Mouse (Mus musculus) forebrain, postnatal 0 days (tissue): ENCODE data around the gene Olfr1015. TPM values are rescaled to one million over a fixed set of nuclear protein-coding genes. Genes with fewer than 3 reads are reported as not detected.

Experiments used
- ATAC-seq: fragments of 200-750 bp; cut with Nextera tagmentation; 2 replicates; pipeline ENCODE4 v1.8.0; 2017; ENCODE audit warnings: mild to moderate bottlenecking, moderate library complexity
- DNase-seq: peaks from one replicate; pipeline ENCODE4 v3.0.0-alpha.2; 2015
- H3K27ac ChIP-seq: fragments of 300-500 bp; sonication (generic); 2 replicates; pipeline ENCODE4 v1.5.1; 2014; ENCODE audit warnings: low read depth, mild to moderate bottlenecking, antibody characterized with exemption, low read length, moderate library complexity, mixed read lengths
- H3K27me3 ChIP-seq: fragments of 300-500 bp; sonication (generic); 2 replicates; pipeline ENCODE4 v1.6.1; 2014; ENCODE audit warnings: mild to moderate bottlenecking, low read length, mixed read lengths; ENCODE audit not compliant: insufficient read depth
- H3K36me3 ChIP-seq: fragments of 300-500 bp; sonication (generic); 2 replicates; pipeline ENCODE4 v1.6.1; 2014; ENCODE audit warnings: mild to moderate bottlenecking, moderate library complexity; ENCODE audit not compliant: insufficient read depth
- H3K4me1 ChIP-seq: fragments of 300-500 bp; sonication (generic); 2 replicates; pipeline ENCODE4 v1.6.1; 2014; ENCODE audit warnings: antibody characterized with exemption; ENCODE audit not compliant: insufficient read depth
- H3K4me2 ChIP-seq: fragments of 300-500 bp; sonication (generic); 2 replicates; pipeline ENCODE4 v1.6.1; 2014; ENCODE audit warnings: low read depth, mild to moderate bottlenecking, moderate library complexity
- H3K4me3 ChIP-seq: fragments of 300-500 bp; sonication (generic); 2 replicates; pipeline ENCODE4 v1.5.1; 2014; ENCODE audit warnings: low read depth, low read length, mixed read lengths
- H3K9ac ChIP-seq: fragments of 300-500 bp; sonication (generic); 2 replicates; pipeline ENCODE4 v1.6.1; 2014; ENCODE audit warnings: mild to moderate bottlenecking
- H3K9me3 ChIP-seq: fragments of 300-500 bp; sonication (generic); 2 replicates; pipeline ENCODE4 v1.6.1; 2016; ENCODE audit warnings: low read length
- CTCF ChIP-seq: sonication (generic); IDR thresholded peaks from 2 replicates; pipeline ENCODE4 v1.5.1; 2016; ENCODE audit warnings: antibody characterized with exemption, control low read depth, low read depth
- WGBS: fragments of 180-500 bp; shearing (Covaris S2); extraction: QIAGEN DNeasy Blood & Tissue Kit; methylation state at CpG from one replicate; pipeline ENCODE4 v1.1.7; 2014; 5-methylcytosine and 5-hydroxymethylcytosine counted together
- polyA plus RNA-seq: library from polyadenylated mRNA; unstranded; fragments of >200 nt; fragmentation: Nextera tagmentation; extraction: Ambion mirVana; gene quantifications from 2 replicates; pipeline ENCODE4 v1.2.1, GENCODE M21; 2015
- total RNA-seq: library from RNA; depleted of rRNA; stranded (reverse); fragments of >200 nt; gene quantifications from 2 replicates; pipeline ENCODE4 v1.2.3, GENCODE M21; 2014; rRNA removed

The Olfr1015 gene
- total RNA-seq (0.08 TPM in 1 of 2 replicates, not detected in the other), polyA plus RNA-seq (not detected in 2 replicates)

- H3K36me3 ChIP-seq, result no peaks in the 10 kb centered on the region
- no peak within 1 kb of the TSS for H3K9ac ChIP-seq
- TF ChIP-seq CTCF, result no peak
- ATAC-seq, result no peak
- H3K27me3 ChIP-seq, result no peaks in the 10 kb centered on the region
- H3K4me1 ChIP-seq, result no peaks in the 10 kb centered on the region
- no peak within 1 kb of the TSS for H3K4me3 ChIP-seq
- no peaks in the 10 kb centered on the region for H3K9me3 ChIP-seq
- H3K4me2 ChIP-seq, result no peak within 1 kb of the TSS
- no peak within 1 kb of the TSS for H3K27ac ChIP-seq
- DNase-seq, result no peak
These were observed at the start of gene Olfr1015 for GRCm38 (mm10) chr2:85781717-85782116. Olfr1015 (plus strand) TSS chr2:85782017.

- Histone ChIP-seq H3K27me3 (no peaks in the 10 kb centered on the region), H3K4me3 (no peak overlapping the region), H3K4me1 (no peaks in the 10 kb centered on the region), H3K4me2 (no peak overlapping the region), H3K36me3 (no peaks in the 10 kb centered on the region), H3K27ac (no peak overlapping the region), H3K9me3 (no peaks in the 10 kb centered on the region), H3K9ac (no peak overlapping the region)
- no peak for TF ChIP-seq CTCF
- DNase-seq (no peak), ATAC-seq (no peak)
- WGBS, result 80% methylated on average over 4 of the region's 4 CpGs
These were observed 28.0 kb upstream of the Olfr1015 start for GRCm38 (mm10) chr2:85753822-85754221.

- Histone ChIP-seq H3K9me3 (no peaks in the 10 kb centered on the region), H3K9ac (no peak within 1 kb of the TSS), H3K4me3 (no peak within 1 kb of the TSS), H3K27ac (no peak within 1 kb of the TSS), H3K27me3 (no peaks in the 10 kb centered on the region), H3K4me1 (no peaks in the 10 kb centered on the region), H3K4me2 (no peak within 1 kb of the TSS), H3K36me3 (no peaks in the 10 kb centered on the region)
- DNase-seq (no peak), ATAC-seq (no peak)
- no peak for TF ChIP-seq CTCF
- WGBS, result 59% methylated on average over 1 of the region's 1 CpGs
These were observed 19.2 kb upstream of the Olfr1015 start, which contains the start of gene Olfr1012 for GRCm38 (mm10) chr2:85762666-85763065. Olfr1012 (minus strand) TSS chr2:85762766.

- Histone ChIP-seq H3K9me3 (no peaks in the 10 kb centered on the region), H3K9ac (no peak within 1 kb of the TSS), H3K4me2 (no peak within 1 kb of the TSS), H3K4me1 (no peaks in the 10 kb centered on the region), H3K27me3 (no peaks in the 10 kb centered on the region), H3K36me3 (no peaks in the 10 kb centered on the region), H3K27ac (no peak within 1 kb of the TSS), H3K4me3 (no peak within 1 kb of the TSS)
- TF ChIP-seq CTCF, result no peak
- ATAC-seq (no peak), DNase-seq (no peak)
These were observed 15.0 kb upstream of the Olfr1015 start, which contains the start of gene Olfr1013 for GRCm38 (mm10) chr2:85766798-85767197. Olfr1013 (plus strand) TSS chr2:85767098.

- Histone ChIP-seq H3K36me3 (no peaks in the 10 kb centered on the region), H3K4me2 (no peak within 1 kb of the TSS), H3K4me3 (no peak within 1 kb of the TSS), H3K9me3 (no peaks in the 10 kb centered on the region), H3K9ac (no peak within 1 kb of the TSS), H3K4me1 (no peaks in the 10 kb centered on the region), H3K27ac (no peak within 1 kb of the TSS), H3K27me3 (no peaks in the 10 kb centered on the region)
- TF ChIP-seq CTCF, result no peak
- ATAC-seq (no peak), DNase-seq (no peak)
These were observed 9.4 kb upstream of the Olfr1015 start, which contains the start of gene Olfr1014 for GRCm38 (mm10) chr2:85772413-85772812. Olfr1014 (plus strand) TSS chr2:85772713.

- DNase-seq (no peak), ATAC-seq (no peak)
- WGBS, result 10% methylated on average over 2 of the region's 2 CpGs
These were observed 10.5 kb downstream of the Olfr1015 start for GRCm38 (mm10) chr2:85792331-85792730.

GRCm38 (mm10) chr2:85802444-85802843 is 20.6 kb downstream of the Olfr1015 start, which contains the start of gene Olfr1016:
Olfr1016 (minus strand) TSS chr2:85802544.
- no peak within 1 kb of the TSS for H3K9ac ChIP-seq
- DNase-seq (no peak), ATAC-seq (no peak)
- no peak within 1 kb of the TSS for H3K4me2 ChIP-seq
- H3K27me3 ChIP-seq, result no peaks in the 10 kb centered on the region
- H3K36me3 ChIP-seq, result no peaks in the 10 kb centered on the region
- H3K4me1 ChIP-seq, result no peaks in the 10 kb centered on the region
- H3K27ac ChIP-seq, result no peak within 1 kb of the TSS
- H3K9me3 ChIP-seq, result no peaks in the 10 kb centered on the region
- 93% methylated on average over 2 of the region's 2 CpGs for WGBS
- TF ChIP-seq CTCF, result no peak
- H3K4me3 ChIP-seq, result no peak within 1 kb of the TSS

More at GRCm38 (mm10) chr2:85792331-85792730, 10.5 kb downstream of the Olfr1015 start:
- no peak overlapping the region for H3K4me2 ChIP-seq
- no peak overlapping the region for H3K27ac ChIP-seq
- H3K4me3 ChIP-seq, result no peak overlapping the region
- no peaks in the 10 kb centered on the region for H3K27me3 ChIP-seq
- H3K9me3 ChIP-seq, result no peaks in the 10 kb centered on the region
- H3K4me1 ChIP-seq, result no peaks in the 10 kb centered on the region
- no peak for TF ChIP-seq CTCF
- no peaks in the 10 kb centered on the region for H3K36me3 ChIP-seq
- no peak overlapping the region for H3K9ac ChIP-seq

GRCm38 (mm10) chr2:85804501-85804900 is 22.7 kb downstream of the Olfr1015 start:
- WGBS, result 94% methylated on average over 4 of the region's 4 CpGs
- ATAC-seq, result no peak
- no peak overlapping the region for H3K4me2 ChIP-seq
- H3K27me3 ChIP-seq, result no peaks in the 10 kb centered on the region
- H3K9ac ChIP-seq, result no peak overlapping the region
- no peak overlapping the region for H3K27ac ChIP-seq
- no peaks in the 10 kb centered on the region for H3K36me3 ChIP-seq
- H3K4me1 ChIP-seq, result no peaks in the 10 kb centered on the region
- H3K4me3 ChIP-seq, result no peak overlapping the region
- no peaks in the 10 kb centered on the region for H3K9me3 ChIP-seq
- TF ChIP-seq CTCF, result no peak
- no peak for DNase-seq
